Mouse (Mus musculus) right cerebral cortex, postnatal 36 days (tissue): ENCODE measurements at regions not wholly inside any gene's neighbourhood (a gene's known extent, or its start where the extent isn't known, plus 50 kb on each side); places are given as distances from the start of the nearest gene placed in this dataset.

ENCODE experiments used
- DNase-seq, 2 experiments: peaks; one replicate each; pipeline ENCODE4 v3.0.0; 2022; ENCODE audit warnings: low spot score in 2 of 2, mixed read lengths in 1 of 2

DNA sequence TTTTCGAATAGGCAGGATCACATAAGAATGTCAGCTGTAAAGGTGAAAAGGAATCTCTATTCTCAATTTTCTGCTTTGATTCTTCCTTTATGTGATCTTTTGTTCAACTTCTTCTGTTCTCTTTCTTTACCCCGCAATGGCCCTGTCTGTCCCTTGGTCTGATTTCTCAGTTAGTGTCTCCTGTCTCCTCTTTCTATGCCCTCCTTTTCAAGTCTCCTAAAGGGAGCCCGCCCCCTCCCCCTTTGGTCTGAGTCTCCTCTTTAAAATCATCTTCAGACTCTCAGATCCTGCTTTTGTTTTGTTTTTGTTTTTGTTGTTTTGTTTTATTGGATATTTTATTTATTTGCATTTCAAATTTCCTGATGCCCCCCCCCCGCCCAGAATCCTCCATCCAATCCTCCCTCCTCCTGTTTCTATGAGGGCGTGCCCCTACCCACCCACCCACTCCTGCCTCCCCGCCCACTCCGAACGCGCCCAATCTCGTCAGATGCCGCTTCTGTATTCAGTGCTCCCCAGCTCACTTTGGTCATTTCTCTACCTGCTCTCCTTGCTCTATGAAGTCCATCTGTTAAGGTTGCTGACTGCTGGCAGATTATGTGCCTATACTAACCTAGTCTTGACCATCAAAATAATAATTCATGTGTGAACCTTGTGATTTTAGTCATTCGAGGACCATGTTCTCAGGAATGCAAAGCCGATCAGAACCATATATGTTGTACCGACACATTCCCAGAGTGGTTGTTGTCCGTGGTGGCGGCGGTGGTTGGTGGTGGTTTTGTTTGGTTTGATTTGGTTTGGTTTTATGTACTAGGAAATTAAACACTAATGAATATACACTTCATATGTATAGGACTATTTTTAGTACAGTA is 487.9 kb upstream of the Adam24 start:
- no peak for DNase-seq

DNA sequence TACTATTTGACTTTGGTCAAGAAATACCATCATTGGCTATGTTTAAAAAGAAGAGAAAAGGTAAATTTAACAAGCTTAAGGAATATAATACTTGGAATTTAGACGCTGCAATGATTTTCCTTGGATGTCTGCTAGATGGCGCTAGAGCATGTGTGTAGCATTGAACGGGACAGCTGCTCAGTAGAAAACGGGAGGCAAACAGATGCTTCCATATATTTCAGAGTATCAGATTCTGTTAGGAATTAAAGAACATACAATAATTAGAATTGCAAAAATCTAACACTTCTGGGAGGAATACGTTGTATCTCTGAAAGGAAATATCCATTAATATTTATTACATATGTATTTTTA is 487.3 kb upstream of the Adam24 start:
- peak in 1 of 2 experiments; percentile 9 for DNase-seq

DNA sequence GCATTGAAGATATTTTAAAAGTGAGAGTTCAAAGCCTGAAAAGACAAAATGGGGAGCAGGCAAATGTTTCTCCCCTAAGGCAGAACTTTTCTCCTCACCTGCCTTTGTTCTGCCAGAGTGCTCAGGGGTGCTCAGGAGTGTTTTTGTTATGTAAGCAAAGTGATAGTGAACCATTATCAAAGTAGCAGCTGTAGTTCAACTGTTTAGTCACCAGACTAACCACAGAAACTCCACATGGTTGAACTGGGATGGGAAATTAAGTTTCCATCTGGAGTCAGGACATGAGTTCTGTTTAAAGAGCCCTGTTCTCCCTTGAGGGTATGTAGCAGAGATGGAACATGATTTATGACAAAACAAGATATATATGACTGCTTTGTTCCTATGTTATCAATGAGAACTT is 482.6 kb upstream of the Adam24 start:
- no peak for DNase-seq

DNA sequence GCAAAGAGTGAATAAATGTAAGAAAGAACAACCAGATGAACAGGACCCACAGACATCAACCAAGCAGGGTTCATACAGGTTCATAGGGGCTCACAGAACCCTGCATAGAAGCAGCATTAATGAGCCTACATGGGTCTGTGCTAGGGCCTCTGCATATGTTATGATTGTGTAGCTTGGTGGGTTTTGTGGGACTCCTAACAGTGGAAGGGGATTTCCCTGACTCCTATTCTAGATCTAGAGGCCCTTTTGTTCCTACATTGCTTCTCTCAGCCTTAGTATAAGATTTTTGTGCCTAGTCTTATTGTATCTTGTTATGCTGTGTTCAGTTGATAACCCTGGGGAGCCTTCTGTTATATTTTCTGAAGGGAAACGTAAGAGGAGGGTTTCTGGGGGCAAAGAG is 481.7 kb upstream of the Adam24 start:
- DNase-seq: no peak

DNA sequence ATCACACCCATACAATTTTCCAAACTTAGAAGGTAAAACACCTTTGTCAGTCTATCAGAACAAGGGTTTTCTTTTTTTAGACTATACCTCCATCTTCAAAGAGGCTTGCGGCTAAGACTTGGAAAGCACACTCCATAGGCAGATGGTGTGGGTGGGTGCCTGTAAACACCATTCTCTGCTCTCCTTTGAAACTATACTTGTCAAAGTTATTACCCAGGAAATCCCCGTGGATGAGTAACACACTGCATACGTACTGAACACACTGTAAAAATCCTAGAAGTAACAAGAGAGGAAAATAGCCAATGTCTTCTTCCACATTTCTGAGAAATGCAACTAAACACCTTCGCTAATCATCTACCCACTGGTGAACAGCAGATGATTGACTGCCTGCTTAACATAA is 464.0 kb upstream of the Adam24 start:
- DNase-seq: peak in 1 of 2 experiments; percentile 15

DNA sequence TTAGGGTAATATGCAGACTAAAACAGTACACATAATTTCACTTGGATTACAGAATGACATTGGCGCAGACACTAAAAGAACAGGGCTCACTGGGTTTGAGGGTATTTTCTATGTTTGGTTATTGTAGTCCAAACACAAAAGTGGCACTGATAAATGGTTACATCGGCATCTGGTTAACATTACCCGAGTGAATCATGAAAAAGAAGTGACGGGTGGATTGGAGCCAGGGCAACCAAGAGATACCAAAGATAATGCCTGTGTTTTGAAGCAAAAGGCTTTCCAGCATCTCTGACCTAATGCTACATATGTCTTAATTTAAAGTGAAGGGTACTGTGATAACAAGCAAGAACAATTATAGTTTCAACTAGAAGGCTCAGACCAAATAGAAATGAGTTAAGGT is 451.4 kb upstream of the Adam24 start:
- DNase-seq: no peak

DNA sequence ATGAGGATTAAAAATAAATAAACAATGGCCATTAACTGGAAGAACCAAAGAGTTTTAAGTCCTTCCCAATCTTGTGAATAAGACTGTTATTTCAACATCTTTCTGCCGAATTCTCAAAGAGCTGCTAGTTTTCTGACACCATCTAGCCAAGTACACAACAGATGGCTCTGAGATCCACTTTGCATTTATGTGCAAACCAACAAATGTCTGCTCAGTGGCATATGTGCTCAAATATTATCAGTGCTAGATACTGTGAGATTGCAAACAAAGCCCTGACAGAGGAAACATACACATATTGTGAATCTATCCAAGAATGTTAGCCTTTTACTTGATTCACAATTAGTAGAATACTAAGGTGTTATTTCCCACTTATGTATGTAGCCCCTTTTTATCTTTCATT is 447.6 kb upstream of the Adam24 start:
- DNase-seq: peak in 1 of 2 experiments; percentile 5
